Mouse (Mus musculus) stomach, embryonic 16.5 days (tissue): Measurements from ENCODE around the gene Atp6v0a2. TPM values are rescaled to one million over a fixed set of nuclear protein-coding genes. Genes with fewer than 3 reads are reported as not detected.

Experiments used
- ATAC-seq: fragments of 200-750 bp; cut with Nextera tagmentation; 2 replicates; pipeline ENCODE4 v1.8.0; 2017; ENCODE audit warnings: moderate number of reproducible peaks, moderate TSS enrichment; ENCODE audit not compliant: insufficient read depth, low FRiP score
- H3K27ac ChIP-seq: fragments of 300-500 bp; sonication (generic); 2 replicates; pipeline ENCODE4 v1.5.1; 2014; ENCODE audit warnings: low read length
- H3K27me3 ChIP-seq: fragments of 300-500 bp; sonication (generic); 2 replicates; pipeline ENCODE4 v1.6.1; 2014; ENCODE audit warnings: low read length, control low read depth, mixed read lengths; ENCODE audit not compliant: control insufficient read depth, insufficient read depth
- H3K36me3 ChIP-seq: fragments of 300-500 bp; sonication (generic); 2 replicates; pipeline ENCODE4 v1.6.1; 2014; ENCODE audit warnings: low read length; ENCODE audit not compliant: control insufficient read depth, insufficient read depth
- H3K4me1 ChIP-seq: fragments of 300-500 bp; sonication (generic); 2 replicates; pipeline ENCODE4 v1.6.1; 2014; ENCODE audit warnings: low read length, control low read depth, mixed read lengths; ENCODE audit not compliant: control insufficient read depth, insufficient read depth
- H3K4me2 ChIP-seq: fragments of 300-500 bp; sonication (generic); 2 replicates; pipeline ENCODE4 v1.6.1; 2014; ENCODE audit warnings: low read depth, low read length, mixed read lengths
- H3K4me3 ChIP-seq: fragments of 300-500 bp; sonication (generic); replicated peaks from 2 replicates; pipeline ENCODE4 v1.5.1; 2014; ENCODE audit warnings: mild to moderate bottlenecking, low read length
- H3K9ac ChIP-seq: fragments of 300-500 bp; sonication (generic); 2 replicates; pipeline ENCODE4 v1.6.1; 2014; ENCODE audit warnings: low read length
- H3K9me3 ChIP-seq: fragments of 300-500 bp; sonication (generic); replicated peaks from 2 replicates; pipeline ENCODE4 v1.6.1; 2016; ENCODE audit warnings: low read length, control low read depth; ENCODE audit not compliant: control insufficient read depth
- WGBS: fragments of 180-500 bp; shearing (Covaris S2); extraction: QIAGEN DNeasy Blood & Tissue Kit; methylation state at CpG from one replicate; pipeline ENCODE4 v1.1.7; 2014; 5-methylcytosine and 5-hydroxymethylcytosine counted together
- polyA plus RNA-seq: library from polyadenylated mRNA; unstranded; fragments of >200 nt; fragmentation: Nextera tagmentation; extraction: Ambion mirVana; gene quantifications from 2 replicates; pipeline ENCODE4 v1.2.1, GENCODE M21; 2015

Gene Atp6v0a2
- polyA plus RNA-seq, 1 experiment from 2014 or later: 44.0 TPM

DNA sequence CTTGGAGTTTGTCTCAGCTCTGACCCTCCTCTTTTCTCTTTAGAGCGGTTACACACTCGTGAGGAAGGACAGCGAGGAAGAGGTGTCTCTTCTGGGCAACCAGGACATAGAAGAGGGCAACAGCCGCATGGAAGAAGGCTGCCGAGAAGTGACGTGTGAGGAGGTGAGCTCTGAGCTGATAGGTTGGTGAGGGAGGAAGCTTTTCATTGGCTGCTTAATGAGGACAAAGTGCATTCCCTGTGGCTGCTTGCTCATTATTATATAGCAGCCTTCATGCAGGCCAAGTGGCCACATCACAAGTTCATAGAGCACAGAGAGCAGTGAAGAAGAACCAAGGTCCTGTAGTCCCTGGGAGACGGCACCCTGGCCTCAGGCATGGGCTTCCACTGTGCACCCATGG lies 90.0 kb downstream of the Atp6v0a2 start:
- no peak for ATAC-seq
- Histone ChIP-seq H3K27ac (no peak overlapping the region), H3K9ac (no peak overlapping the region), H3K4me2 (no peak overlapping the region), H3K9me3 (no peaks in the 10 kb centered on the region), H3K27me3 (no peaks in the 10 kb centered on the region), H3K4me3 (no peak overlapping the region), H3K4me1 (no peaks in the 10 kb centered on the region), H3K36me3 (peaks cover 9% of the 10 kb centered on the region)
- WGBS: 88% methylated on average over 7 of the region's 7 CpGs

DNA sequence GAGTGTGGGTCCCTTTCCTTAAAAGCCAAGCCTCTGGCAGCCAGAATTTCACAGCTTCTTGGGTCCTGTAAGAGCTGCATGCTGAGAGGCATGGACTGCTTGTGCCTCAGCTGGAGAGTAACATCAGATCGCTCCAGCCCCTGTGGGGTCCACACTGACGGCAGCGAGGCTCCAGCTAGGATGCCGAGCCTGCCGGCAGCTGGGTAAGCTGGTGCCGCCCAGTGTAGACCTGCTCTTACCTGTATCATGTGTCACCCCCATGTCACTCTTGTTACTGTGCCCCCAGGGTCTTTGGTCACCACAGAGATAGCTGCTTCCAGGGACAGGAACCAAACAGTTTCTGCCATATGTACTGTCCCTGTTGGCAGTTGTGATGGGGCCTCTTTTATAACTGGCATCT lies 94.7 kb downstream of the Atp6v0a2 start:
- H3K27ac ChIP-seq: no peak overlapping the region
- H3K9ac ChIP-seq: no peak overlapping the region
- H3K4me1 ChIP-seq: no peaks in the 10 kb centered on the region
- no peak overlapping the region for H3K4me3 ChIP-seq
- no peaks in the 10 kb centered on the region; the same call in 1 of the 2 replicates for H3K36me3 ChIP-seq
- 94% methylated on average over 6 of the region's 6 CpGs for WGBS
- H3K27me3 ChIP-seq: no peaks in the 10 kb centered on the region
- no peaks in the 10 kb centered on the region for H3K9me3 ChIP-seq
- H3K4me2 ChIP-seq: no peak overlapping the region
- ATAC-seq: no peak

GRCm38 (mm10) chr5:124724997-124725396 lies 96.6 kb downstream of the Atp6v0a2 start, which contains the start of gene Dnah10:
Gene Dnah10, plus strand, starts transcription at chr5:124725085.
- peak; percentile 47; the same call in 1 of the 2 replicates for ATAC-seq
- H3K27ac ChIP-seq: no peak within 1 kb of the TSS
- H3K4me1 ChIP-seq: no peaks in the 10 kb centered on the region
- H3K9ac ChIP-seq: no peak within 1 kb of the TSS
- no peaks in the 10 kb centered on the region for H3K27me3 ChIP-seq
- no peak within 1 kb of the TSS for H3K4me3 ChIP-seq
- no peak within 1 kb of the TSS for H3K4me2 ChIP-seq
- H3K36me3 ChIP-seq: no peaks in the 10 kb centered on the region; the same call in 1 of the 2 replicates
- 12% methylated on average over 29 of the region's 29 CpGs for WGBS
- no peaks in the 10 kb centered on the region for H3K9me3 ChIP-seq

GRCm38 (mm10) chr5:124729662-124730206 lies 101.4 kb downstream of the Atp6v0a2 start:
- Histone ChIP-seq H3K9ac (no peak overlapping the region; the same call in 1 of the 2 replicates), H3K4me2 (peak overlapping the region; percentile 64), H3K27me3 (no peaks in the 10 kb centered on the region), H3K4me1 (no peaks in the 10 kb centered on the region), H3K36me3 (no peaks in the 10 kb centered on the region), H3K9me3 (no peaks in the 10 kb centered on the region), H3K27ac (no peak overlapping the region), H3K4me3 (peak overlapping the region; percentile 31)
- WGBS: 6% methylated on average over 21 of the region's 21 CpGs
- no peak for ATAC-seq

DNA sequence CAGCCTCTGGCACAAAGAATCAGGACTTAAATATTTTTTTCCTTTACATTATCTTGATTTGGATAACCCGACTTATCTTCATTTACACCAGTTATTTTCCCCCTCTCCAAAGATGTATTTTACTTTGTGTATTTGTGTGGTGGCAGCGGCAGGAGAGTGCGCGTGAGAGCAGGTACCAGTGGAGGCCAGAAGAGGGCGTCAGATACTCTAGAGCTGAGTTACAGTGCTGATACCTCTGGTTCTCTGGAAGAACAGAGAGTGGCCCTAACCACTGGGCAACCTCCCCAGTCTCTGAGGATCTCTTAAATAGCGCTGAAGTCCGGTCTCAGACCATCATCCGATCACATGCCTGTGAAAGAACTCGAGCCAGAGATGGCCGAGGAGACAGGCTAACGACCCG lies 105.6 kb downstream of the Atp6v0a2 start:
- Histone ChIP-seq H3K9me3 (no peaks in the 10 kb centered on the region), H3K4me3 (no peak overlapping the region), H3K36me3 (no peaks in the 10 kb centered on the region), H3K9ac (no peak overlapping the region), H3K4me2 (no peak overlapping the region), H3K27ac (no peak overlapping the region), H3K4me1 (no peaks in the 10 kb centered on the region), H3K27me3 (no peaks in the 10 kb centered on the region)
- WGBS: 86% methylated on average over 12 of the region's 12 CpGs
- no peak for ATAC-seq

DNA sequence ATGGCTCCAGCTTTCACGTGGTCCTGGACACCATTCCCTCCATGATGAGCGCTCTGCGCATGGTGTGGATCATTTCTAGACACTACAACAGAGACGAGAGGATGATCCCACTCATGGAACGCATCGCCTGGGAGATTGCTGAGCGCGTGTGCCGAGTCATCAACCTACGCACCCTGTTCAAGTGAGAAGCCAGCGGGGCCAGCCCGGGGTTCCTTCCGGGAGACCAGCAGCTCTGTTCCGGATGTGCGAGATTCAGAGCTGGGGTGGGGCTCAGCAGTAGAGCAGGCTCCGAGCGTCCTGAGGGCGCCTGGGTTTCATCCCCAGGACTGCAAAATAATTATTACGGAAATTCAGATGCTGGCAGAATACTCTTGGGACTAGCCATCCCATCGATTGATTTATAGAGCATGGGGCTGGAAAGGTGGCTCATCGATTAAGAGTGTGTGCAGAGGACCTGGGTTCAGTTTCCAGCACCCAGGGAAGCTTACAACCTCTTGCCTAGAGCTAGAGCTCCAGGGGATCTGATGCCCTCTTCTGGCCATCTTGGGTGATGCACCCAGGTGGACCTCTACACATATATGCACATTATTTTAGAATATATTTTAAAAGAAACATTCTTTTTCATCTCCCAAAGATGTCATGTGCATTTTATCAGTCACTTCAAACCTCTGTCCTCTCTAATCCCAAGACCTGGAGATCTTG lies 113.7 kb downstream of the Atp6v0a2 start:
- Histone ChIP-seq H3K4me1 (no peaks in the 10 kb centered on the region), H3K9me3 (0 out of 2 replicates have a peak, but pooled peaks cover 3% of the 10 kb centered on the region), H3K4me3 (no peak overlapping the region), H3K27me3 (no peaks in the 10 kb centered on the region), H3K4me2 (no peak overlapping the region), H3K36me3 (no peaks in the 10 kb centered on the region), H3K27ac (no peak overlapping the region), H3K9ac (no peak overlapping the region)
- WGBS: 97% methylated on average over 21 of the region's 21 CpGs
- ATAC-seq: no peak

DNA sequence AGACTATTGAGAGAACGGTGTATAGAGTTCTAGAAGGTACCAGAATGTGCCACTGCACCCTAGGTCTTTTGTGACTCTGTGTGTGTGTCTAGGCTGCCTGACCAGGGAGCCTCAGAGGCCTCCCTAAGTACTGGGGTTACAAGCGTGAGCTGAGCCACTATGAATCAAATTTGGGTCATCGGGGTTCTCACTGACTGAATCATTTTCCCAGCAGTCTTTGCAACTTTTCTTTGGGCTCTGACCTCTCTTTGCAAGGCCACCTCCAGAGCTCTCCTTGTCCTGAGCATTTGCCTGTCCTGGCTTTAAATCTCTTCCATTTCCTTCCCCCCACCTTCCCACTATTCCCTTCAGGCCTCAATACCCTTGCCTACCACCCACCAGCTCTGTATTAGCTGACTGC lies 115.5 kb downstream of the Atp6v0a2 start:
- no peak for ATAC-seq
- 0 out of 2 replicates have a peak, but pooled peaks cover 3% of the 10 kb centered on the region for H3K9me3 ChIP-seq
- 89% methylated on average over 3 of the region's 3 CpGs for WGBS

GRCm38 (mm10) chr5:124746220-124746619 lies 117.8 kb downstream of the Atp6v0a2 start:
- H3K27me3 ChIP-seq: no peaks in the 10 kb centered on the region
- H3K4me2 ChIP-seq: no peak overlapping the region
- WGBS: 91% methylated on average over 15 of the region's 15 CpGs
- H3K9ac ChIP-seq: no peak overlapping the region
- 0 out of 2 replicates have a peak, but pooled peaks cover 3% of the 10 kb centered on the region for H3K9me3 ChIP-seq
- no peak overlapping the region for H3K4me3 ChIP-seq
- no peaks in the 10 kb centered on the region for H3K36me3 ChIP-seq
- H3K27ac ChIP-seq: no peak overlapping the region
- H3K4me1 ChIP-seq: no peaks in the 10 kb centered on the region
- ATAC-seq: no peak

More for the DNA sequence above, 115.5 kb downstream of the Atp6v0a2 start:
- Histone ChIP-seq H3K27me3 (no peaks in the 10 kb centered on the region), H3K4me3 (no peak overlapping the region), H3K4me2 (no peak overlapping the region), H3K4me1 (no peaks in the 10 kb centered on the region), H3K36me3 (no peaks in the 10 kb centered on the region), H3K27ac (no peak overlapping the region), H3K9ac (no peak overlapping the region)

- H3K4me3 ChIP-seq: no peak overlapping the region
- no peak overlapping the region for H3K4me2 ChIP-seq
- H3K27me3 ChIP-seq: no peaks in the 10 kb centered on the region
- no peaks in the 10 kb centered on the region for H3K4me1 ChIP-seq
- no peak overlapping the region for H3K9ac ChIP-seq
- WGBS: 82% methylated on average over 18 of the region's 18 CpGs
- no peaks in the 10 kb centered on the region for H3K36me3 ChIP-seq
- no peaks in the 10 kb centered on the region for H3K9me3 ChIP-seq
- no peak overlapping the region for H3K27ac ChIP-seq
- ATAC-seq: no peak
These were observed 119.9 kb downstream of the Atp6v0a2 start for GRCm38 (mm10) chr5:124748296-124748695.
